In the genomic region with DNA sequence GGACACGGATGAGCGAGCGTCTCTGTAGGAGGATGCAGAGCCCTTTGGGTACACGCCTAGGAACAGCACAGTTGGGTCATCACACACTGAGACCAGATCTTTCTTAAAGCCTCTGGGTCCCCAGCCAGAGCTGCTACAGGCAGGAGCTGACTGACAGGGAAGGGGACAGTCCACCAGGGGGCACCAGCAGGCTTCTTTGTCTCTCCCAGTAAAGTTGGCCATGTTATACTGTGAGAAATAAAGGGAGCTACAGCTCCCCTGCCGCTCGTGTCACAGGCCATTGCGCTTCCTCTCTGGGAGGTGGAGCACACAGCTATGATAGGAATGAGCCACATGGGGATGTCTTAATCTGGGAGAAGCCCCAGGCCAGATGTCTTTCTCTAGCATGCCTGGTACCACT, we compare ENCODE assay signal across 8 mouse cellular contexts. TPM values are rescaled to one million over a fixed set of nuclear protein-coding genes. Genes with fewer than 3 reads are reported as not detected.
DNase-seq lines count a peak whose midpoint lies in the region; ATAC-seq and TF ChIP-seq lines count a peak whose summit lies in the region.

No protein-coding gene starts in this region.

- H3K4me2 ChIP-seq in heart, embryonic 13.5 days, result no peak overlapping the region
- H3K4me2 ChIP-seq in liver, embryonic 14.5 days (ENCODE audit: low read depth), result no peak overlapping the region
- H3K4me2 ChIP-seq in neural tube, embryonic 15.5 days, result no peak overlapping the region

- no peak overlapping the region for H3K4me3 ChIP-seq in heart, embryonic 13.5 days
- H3K4me3 ChIP-seq in liver, embryonic 14.5 days (ENCODE audit: insufficient read depth in 1 of 2, low read depth in 2 of 2, low read length in 2 of 2), result no peak overlapping the region
- no peak overlapping the region for H3K4me3 ChIP-seq in neural tube, embryonic 15.5 days (replicated peaks)

- peak; percentile 76 for TF ChIP-seq CTCF in liver, embryonic 14.5 days (IDR thresholded peaks at IDR 0.05; ENCODE audit: low read depth)

- H3K27me3 ChIP-seq in heart, embryonic 13.5 days (replicated peaks), result no peaks in the 10 kb centered on the region
- H3K27me3 ChIP-seq in liver, embryonic 14.5 days (ENCODE audit: control insufficient read depth, insufficient read depth, low read length), result no peaks in the 10 kb centered on the region
- H3K27me3 ChIP-seq in neural tube, embryonic 15.5 days (replicated peaks), result no peaks in the 10 kb centered on the region

- 20% methylated on average over 7 of the region's 7 CpGs for WGBS in heart, embryonic 13.5 days
- 25% methylated on average over 7 of the region's 7 CpGs for WGBS in liver, embryonic 14.5 days (ENCODE audit: insufficient replicate concordance)
- 6% methylated on average over 7 of the region's 7 CpGs for WGBS in neural tube, embryonic 15.5 days

- no peak for TF ChIP-seq EP300 in liver, embryonic 14.5 days (IDR thresholded peaks at IDR 0.05; ENCODE audit: low read depth)

- H3K4me1 ChIP-seq in heart, embryonic 13.5 days, result peaks cover 45% of the 10 kb centered on the region
- H3K4me1 ChIP-seq in liver, embryonic 14.5 days (replicated peaks; ENCODE audit: control insufficient read depth in 2 of 2, insufficient read depth in 2 of 2, low read length in 1 of 2), result no peaks in the 10 kb centered on the region
- peaks cover 48% of the 10 kb centered on the region for H3K4me1 ChIP-seq in neural tube, embryonic 15.5 days

- H3K36me3 ChIP-seq in heart, embryonic 13.5 days, result peaks cover 24% of the 10 kb centered on the region
- H3K36me3 ChIP-seq in liver, embryonic 14.5 days (replicated peaks; ENCODE audit: control insufficient read depth, insufficient read depth, low read depth), result no peaks in the 10 kb centered on the region
- H3K36me3 ChIP-seq in neural tube, embryonic 15.5 days, result no peaks in the 10 kb centered on the region

- H3K9ac ChIP-seq in heart, embryonic 13.5 days, result peak overlapping the region; percentile 47
- H3K9ac ChIP-seq in liver, embryonic 14.5 days (replicated peaks), result no peak overlapping the region
- H3K9ac ChIP-seq in neural tube, embryonic 15.5 days (replicated peaks), result 0 out of 2 replicates have a peak overlapping the region, but pooled peaks have one; percentile 3

- no peaks in the 10 kb centered on the region for H3K9me3 ChIP-seq in heart, embryonic 13.5 days
- no peaks in the 10 kb centered on the region for H3K9me3 ChIP-seq in liver, embryonic 14.5 days (ENCODE audit: control insufficient read depth, low read length)
- no peaks in the 10 kb centered on the region for H3K9me3 ChIP-seq in neural tube, embryonic 15.5 days (replicated peaks)

- ATAC-seq in heart, embryonic 13.5 days (ENCODE audit: extremely low read depth, insufficient number of reproducible peaks, low FRiP score, low TSS enrichment), result peak; percentile 35; the same call in 1 of the 2 replicates
- no peak for ATAC-seq in liver, embryonic 14.5 days (ENCODE audit: insufficient read depth)
- peak; percentile 79 for ATAC-seq in neural tube, embryonic 15.5 days (ENCODE audit: low FRiP score)

- H3K27ac ChIP-seq in heart, embryonic 13.5 days (replicated peaks), result peak overlapping the region; percentile 45
- no peak overlapping the region for H3K27ac ChIP-seq in liver, embryonic 14.5 days
- H3K27ac ChIP-seq in neural tube, embryonic 15.5 days (replicated peaks), result peak overlapping the region; percentile 78

- peak; percentile 70 for DNase-seq in CD4-positive helper T cell, adult 2 months (ENCODE audit: low read depth, low spot score)
- DNase-seq in brain, adult 2 months (ENCODE audit: low read depth, low spot score), result peak; percentile 96
- peak; percentile 35 for DNase-seq in fibroblast of lung, adult 2 months (ENCODE audit: low read depth)
- DNase-seq in kidney, postnatal 10 days, result peak; percentile 96
- peak in 2 of 3 experiments; percentile 20 to 27 for DNase-seq in liver, embryonic 14.5 days (ENCODE audit: low read depth in 3 of 3, low spot score in 3 of 3)
- DNase-seq in testis, postnatal 10 days (ENCODE audit: low spot score), result peak; percentile 95

RNA-seq across cellular contexts. Expression of a gene that starts 29.7 kb away (rescaled TPM):
- polyA plus RNA-seq in heart, embryonic 13.5 days (2015; fragmentation: Nextera tagmentation; extraction: Ambion mirVana), result 24.5 TPM in 2 replicates
- polyA plus RNA-seq in liver, embryonic 14.5 days (2012; rRNA removed), result 1.9 and 2.4 TPM in 2 replicates
- 1.9 and 2.9 TPM in 2 replicates for polyA plus RNA-seq in liver, embryonic 14.5 days (2014; fragmentation: Nextera tagmentation; extraction: Ambion mirVana)
- 55.6 and 67.3 TPM in 2 replicates for polyA plus RNA-seq in neural tube, embryonic 15.5 days (2015; fragmentation: Nextera tagmentation; extraction: Ambion mirVana)

Comparison
In these comparisons a context has a peak if more than half of its experiments do, and no peak if none do; other contexts are left out.
1. DNase-seq: peak in every context shown above with its lines; median percentile 96 in brain, adult 2 months; 96 in kidney, postnatal 10 days; 95 in testis, postnatal 10 days; 70 in CD4-positive helper T cell, adult 2 months; 35 in fibroblast of lung, adult 2 months; 24 in liver, embryonic 14.5 days.